Mouse (Mus musculus): ENCODE measurements at regions not wholly inside any gene's neighbourhood (a gene's known extent, or its start where the extent isn't known, plus 50 kb on each side); places are given as distances from the start of the nearest gene placed in this dataset.

DNA sequence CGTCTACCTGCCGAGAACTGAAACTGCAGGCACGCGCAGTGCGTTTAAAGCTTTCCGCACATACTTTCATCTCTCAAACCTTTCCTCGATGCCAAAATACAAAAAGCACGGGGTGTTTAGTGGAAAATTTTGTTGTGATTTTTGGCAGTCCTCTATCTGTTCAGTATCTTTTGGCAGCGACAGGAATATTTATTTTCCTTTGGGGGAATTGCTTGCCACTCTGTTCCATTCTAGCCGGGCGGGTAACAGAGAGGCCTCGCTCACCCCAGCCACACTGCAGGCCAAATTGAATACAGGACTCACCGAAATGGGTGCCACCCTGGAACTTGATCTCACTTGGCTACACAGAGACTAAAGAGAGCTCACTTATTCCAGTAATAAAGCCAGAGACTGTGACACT lies 97.8 kb upstream of the Mdm1 start:
- WGBS = 53% methylated on average over 13 of the region's 13 CpGs
- no peaks in the 10 kb centered on the region for H3K36me3 ChIP-seq
- no peak overlapping the region for H3K4me3 ChIP-seq (replicated peaks)
- no peaks in the 10 kb centered on the region for H3K27me3 ChIP-seq
- 0 out of 2 replicates have a peak, but pooled peaks cover 2% of the 10 kb centered on the region for H3K4me1 ChIP-seq
- no peaks in the 10 kb centered on the region for H3K9me3 ChIP-seq (replicated peaks)
- H3K27ac ChIP-seq = no peak overlapping the region
- H3K4me2 ChIP-seq = no peak overlapping the region
- no peak overlapping the region for H3K9ac ChIP-seq
- ATAC-seq (replicated peaks; ENCODE audit: low FRiP score) = no peak

DNA sequence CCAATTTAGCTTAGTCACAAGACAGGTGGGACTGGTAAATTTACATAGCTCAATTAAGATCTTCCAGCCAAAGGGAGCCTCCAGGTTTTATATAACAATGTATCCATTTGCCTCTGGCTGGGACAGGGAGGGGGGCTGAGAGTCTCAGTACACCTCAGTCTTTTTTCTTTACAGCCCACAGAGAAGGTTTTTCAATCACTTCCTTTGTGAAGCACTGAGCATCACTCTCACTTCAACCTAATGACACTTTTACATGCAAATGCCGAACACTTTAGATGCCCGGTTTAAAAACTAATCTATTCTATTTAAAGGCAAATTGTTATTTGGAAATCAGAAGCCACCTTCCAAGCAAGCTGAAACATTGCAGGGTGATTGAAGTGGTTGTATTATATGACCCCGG lies 96.8 kb upstream of the Mdm1 start:
- Histone ChIP-seq H3K36me3 (no peaks in the 10 kb centered on the region), H3K27me3 (no peaks in the 10 kb centered on the region), H3K4me2 (no peak overlapping the region), H3K9me3 (replicated peaks) (no peaks in the 10 kb centered on the region), H3K9ac (no peak overlapping the region), H3K4me3 (replicated peaks) (no peak overlapping the region), H3K27ac (no peak overlapping the region), H3K4me1 (0 out of 2 replicates have a peak, but pooled peaks cover 2% of the 10 kb centered on the region)
- 50% methylated on average over 3 of the region's 3 CpGs for WGBS
- ATAC-seq (replicated peaks; ENCODE audit: low FRiP score) = no peak

DNA sequence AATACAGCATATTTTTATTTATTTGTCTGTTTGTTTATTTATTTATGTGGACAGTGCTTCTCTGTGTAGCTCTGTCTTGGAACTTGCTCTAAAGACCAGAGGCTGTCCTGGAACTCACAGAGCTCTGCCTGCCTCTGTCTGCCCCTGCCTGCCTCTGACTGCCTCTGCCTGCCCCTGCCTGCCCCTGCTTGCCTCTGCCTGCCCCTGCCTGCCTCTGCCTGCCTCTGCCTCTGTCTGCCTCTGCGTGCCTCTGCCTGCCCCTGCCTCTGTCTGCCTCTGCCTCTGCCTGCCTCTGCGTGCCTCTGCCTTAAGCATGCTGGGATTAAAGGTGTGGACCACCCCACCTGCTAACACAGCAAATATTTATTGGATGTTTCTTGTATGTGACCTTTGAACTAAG lies 96.2 kb upstream of the Mdm1 start:
- H3K9me3 ChIP-seq (replicated peaks) = no peaks in the 10 kb centered on the region
- no peak overlapping the region for H3K4me2 ChIP-seq
- no peak overlapping the region for H3K9ac ChIP-seq
- ATAC-seq (replicated peaks; ENCODE audit: low FRiP score) = no peak
- H3K4me3 ChIP-seq (replicated peaks) = no peak overlapping the region
- no peak overlapping the region for H3K27ac ChIP-seq
- H3K27me3 ChIP-seq = no peaks in the 10 kb centered on the region
- H3K4me1 ChIP-seq = 0 out of 2 replicates have a peak, but pooled peaks cover 2% of the 10 kb centered on the region
- H3K36me3 ChIP-seq = no peaks in the 10 kb centered on the region
- WGBS = 92% methylated on average over 2 of the region's 2 CpGs

DNA sequence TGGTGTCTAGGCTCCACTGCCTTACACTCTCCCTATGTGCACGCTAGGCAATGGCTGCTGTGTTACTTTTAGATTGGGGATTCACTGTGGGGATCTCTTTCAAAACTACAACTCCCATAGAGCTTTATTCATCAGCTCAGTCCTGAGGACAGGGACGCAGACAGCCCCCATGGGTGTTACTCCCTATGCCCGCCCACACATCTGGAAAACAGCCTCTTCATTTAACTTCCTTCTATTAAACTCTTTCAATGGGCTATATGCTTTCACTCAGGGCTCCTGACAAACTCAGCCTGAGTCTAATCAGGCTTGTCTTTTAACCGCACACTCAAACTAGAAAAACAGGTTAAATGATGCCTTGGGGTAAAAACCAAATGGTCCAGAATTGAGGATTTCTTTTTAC lies 95.3 kb upstream of the Mdm1 start:
- 63% methylated on average over 4 of the region's 4 CpGs for WGBS
- H3K27me3 ChIP-seq = no peaks in the 10 kb centered on the region
- H3K9me3 ChIP-seq (replicated peaks) = no peaks in the 10 kb centered on the region
- H3K9ac ChIP-seq = no peak overlapping the region
- no peaks in the 10 kb centered on the region for H3K36me3 ChIP-seq
- H3K4me3 ChIP-seq (replicated peaks) = no peak overlapping the region
- 0 out of 2 replicates have a peak, but pooled peaks cover 2% of the 10 kb centered on the region for H3K4me1 ChIP-seq
- H3K27ac ChIP-seq = no peak overlapping the region
- H3K4me2 ChIP-seq = no peak overlapping the region
- no peak for ATAC-seq (replicated peaks; ENCODE audit: low FRiP score)

DNA sequence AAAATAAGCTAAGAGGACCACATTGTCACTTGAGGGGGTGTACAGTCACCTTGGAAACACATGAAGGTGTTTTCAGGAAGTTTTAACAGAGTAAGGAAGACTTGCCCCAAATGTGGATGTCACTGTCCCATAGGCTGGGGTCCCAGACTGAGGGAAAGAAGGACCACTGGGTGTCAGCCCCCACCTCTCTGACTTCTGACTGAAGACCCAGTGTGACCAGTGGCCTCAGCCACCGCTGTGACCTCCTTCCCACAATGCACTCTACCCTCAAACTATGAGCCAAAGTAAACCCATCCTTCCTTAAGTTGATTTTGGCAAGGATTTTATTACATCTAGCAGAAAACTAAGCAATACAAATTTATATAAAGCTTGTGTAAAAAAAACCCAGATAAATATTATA lies 94.8 kb upstream of the Mdm1 start:
- Histone ChIP-seq H3K27me3 (no peaks in the 10 kb centered on the region), H3K4me1 (0 out of 2 replicates have a peak, but pooled peaks cover 2% of the 10 kb centered on the region), H3K4me3 (replicated peaks) (no peak overlapping the region), H3K4me2 (no peak overlapping the region), H3K9me3 (replicated peaks) (no peaks in the 10 kb centered on the region), H3K27ac (no peak overlapping the region), H3K36me3 (no peaks in the 10 kb centered on the region), H3K9ac (no peak overlapping the region)
- 68% methylated on average over 1 of the region's 1 CpGs for WGBS
- ATAC-seq (replicated peaks; ENCODE audit: low FRiP score) = no peak

DNA sequence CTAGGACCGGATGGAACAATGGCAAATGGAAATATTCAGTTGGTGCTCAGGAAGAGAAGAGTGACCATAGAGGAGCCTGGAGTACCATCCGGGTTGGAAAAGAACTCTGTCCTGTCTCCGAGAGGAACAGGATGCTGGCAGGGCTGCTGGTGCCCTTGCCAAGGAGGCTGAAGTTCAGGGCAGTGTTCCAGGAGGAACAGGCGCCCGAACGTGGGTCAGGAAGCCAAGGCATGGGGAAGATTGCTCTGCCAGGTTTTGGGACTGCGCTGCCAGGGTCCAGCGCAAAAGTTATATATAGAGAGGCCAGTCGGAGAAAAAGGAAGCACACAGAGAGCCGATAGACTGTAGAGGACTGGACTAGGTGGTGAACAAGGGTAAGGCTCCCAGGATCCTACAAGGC lies 92.3 kb upstream of the Mdm1 start:
- no peak overlapping the region for H3K9ac ChIP-seq
- no peak for ATAC-seq (replicated peaks; ENCODE audit: low FRiP score)
- H3K4me1 ChIP-seq = 0 out of 2 replicates have a peak, but pooled peaks cover 2% of the 10 kb centered on the region
- WGBS = 87% methylated on average over 10 of the region's 10 CpGs
- no peaks in the 10 kb centered on the region for H3K36me3 ChIP-seq
- no peaks in the 10 kb centered on the region for H3K27me3 ChIP-seq
- H3K4me2 ChIP-seq = no peak overlapping the region
- H3K9me3 ChIP-seq (replicated peaks) = no peaks in the 10 kb centered on the region
- no peak overlapping the region for H3K27ac ChIP-seq
- H3K4me3 ChIP-seq (replicated peaks) = no peak overlapping the region

DNA sequence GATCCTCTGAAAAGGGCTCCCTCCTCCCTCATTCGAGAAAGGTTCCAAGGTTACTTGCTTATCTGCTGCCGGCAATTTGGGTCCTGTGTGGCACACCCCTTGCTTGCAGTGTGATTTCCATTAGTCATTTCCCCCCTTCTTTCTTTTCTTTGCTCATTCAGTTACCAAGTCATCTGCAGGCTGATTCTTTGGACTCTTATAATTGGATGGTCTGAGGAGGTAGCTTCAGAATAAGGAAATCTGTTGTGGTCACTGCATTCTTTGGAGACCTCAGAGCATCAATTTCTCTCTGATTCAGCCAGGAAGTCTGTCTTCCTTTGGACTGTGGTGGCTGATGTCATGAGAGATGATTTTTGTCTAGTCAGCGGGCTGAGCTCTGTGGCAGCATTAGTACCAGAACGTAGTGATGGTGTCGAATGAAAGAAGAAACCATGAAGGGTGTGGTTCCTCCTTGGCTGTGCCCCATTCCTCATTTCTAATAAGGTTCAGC lies 91.4 kb upstream of the Mdm1 start:
- H3K4me2 ChIP-seq = no peak overlapping the region
- ATAC-seq (replicated peaks; ENCODE audit: low FRiP score) = no peak
- no peak overlapping the region for H3K9ac ChIP-seq
- no peak overlapping the region for H3K27ac ChIP-seq
- H3K4me3 ChIP-seq (replicated peaks) = no peak overlapping the region
- H3K36me3 ChIP-seq = no peaks in the 10 kb centered on the region
- WGBS = 76% methylated on average over 5 of the region's 5 CpGs
- H3K9me3 ChIP-seq (replicated peaks) = no peaks in the 10 kb centered on the region
- 0 out of 2 replicates have a peak, but pooled peaks cover 2% of the 10 kb centered on the region for H3K4me1 ChIP-seq
- no peaks in the 10 kb centered on the region for H3K27me3 ChIP-seq

DNA sequence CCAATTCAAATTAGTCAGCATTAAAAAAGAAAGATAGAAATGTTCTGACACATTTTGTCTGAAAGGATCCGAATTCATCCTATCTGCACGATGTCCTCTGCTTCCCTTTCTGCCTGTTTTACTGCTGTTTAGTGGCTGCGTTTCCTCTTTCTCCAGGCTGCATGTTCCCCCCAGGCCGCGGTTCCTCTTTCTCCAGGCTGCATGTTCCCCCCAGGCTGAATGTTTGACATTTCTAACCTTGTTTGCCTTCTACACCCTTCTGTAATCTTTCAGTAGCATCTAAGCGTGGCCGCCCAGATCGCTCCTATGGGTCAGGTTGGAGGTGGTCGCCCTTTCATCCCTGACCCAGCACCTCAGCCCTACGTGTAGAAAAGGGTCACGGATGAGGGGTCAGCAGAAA lies 89.6 kb upstream of the Mdm1 start:
- H3K4me2 ChIP-seq = no peak overlapping the region
- H3K9ac ChIP-seq = no peak overlapping the region
- ATAC-seq (replicated peaks; ENCODE audit: low FRiP score) = no peak
- H3K36me3 ChIP-seq = no peaks in the 10 kb centered on the region
- no peaks in the 10 kb centered on the region for H3K4me1 ChIP-seq
- H3K4me3 ChIP-seq (replicated peaks) = no peak overlapping the region
- WGBS = 72% methylated on average over 11 of the region's 11 CpGs
- H3K9me3 ChIP-seq (replicated peaks) = no peaks in the 10 kb centered on the region
- H3K27ac ChIP-seq = no peak overlapping the region
- no peaks in the 10 kb centered on the region for H3K27me3 ChIP-seq

DNA sequence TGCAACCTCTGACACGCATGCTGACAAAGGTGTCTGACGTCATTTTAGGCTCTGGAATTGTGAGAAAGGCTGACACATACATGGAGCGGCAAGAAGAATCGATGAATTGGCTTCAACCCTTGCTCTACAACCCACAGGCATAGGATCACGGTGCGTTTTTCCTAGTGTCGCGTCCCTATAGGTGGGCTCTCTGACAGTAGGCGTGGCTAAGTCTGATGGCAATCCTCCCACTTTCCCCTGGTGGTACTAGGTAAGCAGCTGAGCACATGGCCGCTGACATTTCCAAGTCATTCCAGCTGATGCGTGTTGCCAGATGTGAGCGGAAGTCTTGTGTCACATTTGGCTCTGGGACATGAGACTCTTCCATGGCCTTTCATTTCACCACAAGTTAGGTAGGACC lies 89.1 kb upstream of the Mdm1 start:
- no peak for ATAC-seq (replicated peaks; ENCODE audit: low FRiP score)
- H3K27ac ChIP-seq = no peak overlapping the region
- H3K4me3 ChIP-seq (replicated peaks) = no peak overlapping the region
- H3K9me3 ChIP-seq (replicated peaks) = no peaks in the 10 kb centered on the region
- H3K36me3 ChIP-seq = no peaks in the 10 kb centered on the region
- no peaks in the 10 kb centered on the region for H3K27me3 ChIP-seq
- WGBS = 82% methylated on average over 12 of the region's 12 CpGs
- H3K4me1 ChIP-seq = no peaks in the 10 kb centered on the region
- no peak overlapping the region for H3K4me2 ChIP-seq
- H3K9ac ChIP-seq = no peak overlapping the region

DNA sequence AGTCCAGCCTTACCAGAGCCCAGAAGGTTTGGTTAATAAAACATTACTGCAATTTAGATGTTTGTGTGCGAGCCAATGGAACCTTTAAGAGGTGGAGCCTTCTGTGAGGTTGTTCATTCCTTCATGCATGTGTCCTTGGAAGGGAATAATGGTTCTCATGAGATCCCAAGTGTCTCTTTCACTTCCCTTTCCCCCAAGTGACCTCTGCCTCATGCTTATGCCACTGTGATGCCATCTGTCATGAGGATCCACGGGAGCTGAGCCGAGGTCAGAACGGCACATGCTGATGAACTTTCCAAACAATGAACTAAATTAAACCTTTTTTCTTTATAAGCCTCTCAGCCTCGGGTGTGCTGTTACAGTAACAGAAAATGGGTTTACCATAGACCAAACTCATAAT lies 88.6 kb upstream of the Mdm1 start:
- Histone ChIP-seq H3K4me1 (no peaks in the 10 kb centered on the region), H3K36me3 (no peaks in the 10 kb centered on the region), H3K9me3 (replicated peaks) (no peaks in the 10 kb centered on the region), H3K27me3 (no peaks in the 10 kb centered on the region), H3K9ac (no peak overlapping the region), H3K27ac (no peak overlapping the region), H3K4me2 (no peak overlapping the region), H3K4me3 (replicated peaks) (no peak overlapping the region)
- ATAC-seq (replicated peaks; ENCODE audit: low FRiP score) = no peak
- 93% methylated on average over 5 of the region's 5 CpGs for WGBS

DNA sequence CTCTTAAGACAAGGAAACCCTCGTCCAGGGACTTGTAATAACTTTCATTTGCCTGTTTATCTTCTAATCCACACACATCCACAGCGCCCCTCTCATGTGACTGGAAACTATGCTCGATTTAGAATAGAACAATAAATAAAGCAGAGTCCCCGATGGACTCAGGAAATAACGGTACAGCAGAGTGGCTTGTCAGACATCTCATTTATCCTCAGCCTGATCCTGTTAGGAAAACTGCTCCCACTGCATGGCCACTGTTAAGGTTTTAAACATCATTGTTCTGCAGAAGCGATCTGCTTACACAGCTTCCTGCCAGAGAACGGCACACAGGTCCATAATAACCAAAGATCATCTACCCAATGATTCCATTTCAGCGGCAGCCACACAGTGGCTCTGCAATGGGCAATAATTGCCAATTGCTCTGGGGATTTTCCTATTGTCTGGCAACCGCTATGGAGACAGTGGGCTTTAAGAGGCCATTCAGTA lies 84.8 kb upstream of the Mdm1 start:
- H3K27ac ChIP-seq = no peak overlapping the region
- H3K9ac ChIP-seq = no peak overlapping the region
- 33% methylated on average over 9 of the region's 9 CpGs for whole genome bisulfite sequencing
- no peaks in the 10 kb centered on the region for H3K9me3 ChIP-seq (replicated peaks)
- no peak overlapping the region for H3K4me3 ChIP-seq (replicated peaks)
- no peaks in the 10 kb centered on the region for H3K36me3 ChIP-seq
- H3K27me3 ChIP-seq = no peaks in the 10 kb centered on the region
- no peak for ATAC-seq (replicated peaks; ENCODE audit: low FRiP score)
- H3K4me1 ChIP-seq = no peaks in the 10 kb centered on the region
- H3K4me2 ChIP-seq = no peak overlapping the region

DNA sequence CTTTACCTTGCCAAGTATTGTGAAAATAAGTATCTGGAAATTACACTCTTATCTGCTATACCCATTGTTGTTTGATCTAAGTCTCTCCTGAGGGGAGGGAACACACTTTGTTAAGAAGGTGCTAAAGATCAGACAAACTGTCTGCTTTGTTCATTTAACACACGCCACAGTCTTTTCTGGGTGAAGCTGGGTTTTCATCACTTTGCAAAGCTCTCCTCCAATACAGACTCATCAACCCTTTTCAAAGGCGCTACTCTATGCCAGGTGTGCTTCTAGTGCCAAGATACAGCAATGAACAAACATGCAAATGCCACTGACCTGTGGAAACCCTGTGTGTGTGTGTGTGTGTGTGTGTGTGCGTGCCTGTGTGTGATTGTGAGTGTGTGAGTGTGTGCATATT lies 84.1 kb upstream of the Mdm1 start:
- Histone ChIP-seq H3K27ac (no peak overlapping the region), H3K36me3 (no peaks in the 10 kb centered on the region), H3K4me1 (no peaks in the 10 kb centered on the region), H3K9ac (no peak overlapping the region), H3K9me3 (replicated peaks) (no peaks in the 10 kb centered on the region), H3K27me3 (no peaks in the 10 kb centered on the region), H3K4me3 (replicated peaks) (no peak overlapping the region), H3K4me2 (no peak overlapping the region)
- no peak for ATAC-seq (replicated peaks; ENCODE audit: low FRiP score)
- WGBS = 77% methylated on average over 3 of the region's 3 CpGs

DNA sequence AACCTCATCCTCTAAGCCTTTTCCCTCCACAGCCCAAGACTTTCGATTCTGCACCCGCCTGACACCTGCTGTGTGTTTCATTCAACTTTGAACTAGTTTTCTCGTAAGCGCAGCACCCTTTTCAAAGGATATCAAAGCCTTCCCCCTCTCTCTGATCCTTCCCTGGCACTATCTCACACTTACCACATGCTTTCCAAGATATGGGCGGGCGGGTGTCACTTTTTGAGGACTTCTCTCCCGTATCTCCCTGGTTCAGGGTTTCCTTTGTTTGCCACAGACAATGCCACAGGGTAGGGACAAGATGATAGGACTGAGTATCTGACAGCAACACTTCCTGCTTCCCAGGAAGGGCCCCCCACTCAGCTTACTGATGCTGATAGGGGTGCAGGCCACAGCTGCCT lies 76.8 kb upstream of the Mdm1 start:
- no peak overlapping the region for H3K27ac ChIP-seq
- WGBS = 73% methylated on average over 7 of the region's 7 CpGs
- no peak overlapping the region for H3K9ac ChIP-seq
- no peak for ATAC-seq (replicated peaks; ENCODE audit: low FRiP score)
- H3K4me2 ChIP-seq = no peak overlapping the region
- H3K4me1 ChIP-seq = no peaks in the 10 kb centered on the region
- H3K36me3 ChIP-seq = no peaks in the 10 kb centered on the region
- no peak overlapping the region for H3K4me3 ChIP-seq (replicated peaks)
- H3K9me3 ChIP-seq (replicated peaks) = no peaks in the 10 kb centered on the region
- no peaks in the 10 kb centered on the region for H3K27me3 ChIP-seq
